Mouse (Mus musculus) natural killer cell, adult 2 months (primary cell): ENCODE measurements at regions not wholly inside any gene's neighbourhood (a gene's known extent, or its start where the extent isn't known, plus 50 kb on each side); places are given as distances from the start of the nearest gene placed in this dataset.

Experiments used
- DNase-seq, 2 experiments: peaks; one replicate each; pipeline ENCODE4 v3.0.0; 2022; ENCODE audit warnings: low spot score in 2 of 2

GRCm38 (mm10) chr1:39100492-39100891 is 93.0 kb upstream of the Npas2 start:
- no peak for DNase-seq

GRCm38 (mm10) chr1:39102126-39102905 is 91.2 kb upstream of the Npas2 start:
- DNase-seq, result no peak

- DNase-seq, result no peak
These were observed 90.3 kb upstream of the Npas2 start for GRCm38 (mm10) chr1:39102989-39103910.

- DNase-seq, result peak in 1 of 2 experiments; percentile 23
These were observed 87.8 kb upstream of the Npas2 start for GRCm38 (mm10) chr1:39105546-39106371.

- DNase-seq, result no peak
These were observed 87.2 kb upstream of the Npas2 start for GRCm38 (mm10) chr1:39106372-39106643.

GRCm38 (mm10) chr1:39106650-39107049 is 86.9 kb upstream of the Npas2 start:
- no peak for DNase-seq

GRCm38 (mm10) chr1:39116319-39116718 is 77.2 kb upstream of the Npas2 start:
- no peak for DNase-seq

- no peak for DNase-seq
These were observed 71.1 kb upstream of the Npas2 start for GRCm38 (mm10) chr1:39122316-39123015.

- DNase-seq, result no peak
These were observed 70.3 kb upstream of the Npas2 start for GRCm38 (mm10) chr1:39123081-39123812.

GRCm38 (mm10) chr1:39123813-39124146 is 69.8 kb upstream of the Npas2 start:
- no peak for DNase-seq

GRCm38 (mm10) chr1:39134521-39134920 is 59.0 kb upstream of the Npas2 start:
- DNase-seq, result no peak

- no peak for DNase-seq
These were observed 50.5 kb upstream of the Npas2 start for GRCm38 (mm10) chr1:39143054-39143453.

- no peak for DNase-seq
These were observed 49.9 kb upstream of the Npas2 start for GRCm38 (mm10) chr1:39143626-39144025.
